Mouse (Mus musculus) kidney, embryonic 16.5 days (tissue): ENCODE measurements around the gene Syt1. TPM values are rescaled to one million over a fixed set of nuclear protein-coding genes. Genes with fewer than 3 reads are reported as not detected.

ENCODE experiments used
- ATAC-seq: fragments of 200-750 bp; cut with Nextera tagmentation; 2 replicates; pipeline ENCODE4 v1.8.0; 2017; ENCODE audit warnings: moderate TSS enrichment; ENCODE audit not compliant: low FRiP score, low TSS enrichment
- H3K27ac ChIP-seq: fragments of 300-500 bp; sonication (generic); 2 replicates; pipeline ENCODE4 v1.5.1; 2014; ENCODE audit warnings: low read length
- H3K27me3 ChIP-seq: fragments of 300-500 bp; sonication (generic); 2 replicates; pipeline ENCODE4 v1.6.1; 2014; ENCODE audit warnings: low read length, control low read depth, mixed read lengths; ENCODE audit not compliant: insufficient read depth
- H3K36me3 ChIP-seq: fragments of 300-500 bp; sonication (generic); 2 replicates; pipeline ENCODE4 v1.6.1; 2014; ENCODE audit warnings: low read length, control low read depth, mixed read lengths; ENCODE audit not compliant: insufficient read depth
- H3K4me1 ChIP-seq: fragments of 300-500 bp; sonication (generic); 2 replicates; pipeline ENCODE4 v1.6.1; 2014; ENCODE audit warnings: low read length, control low read depth, mixed read lengths; ENCODE audit not compliant: insufficient read depth
- H3K4me2 ChIP-seq: fragments of 300-500 bp; sonication (generic); replicated peaks from 2 replicates; pipeline ENCODE4 v1.6.1; 2014; ENCODE audit warnings: low read depth, low read length
- H3K4me3 ChIP-seq: fragments of 300-500 bp; sonication (generic); 2 replicates; pipeline ENCODE4 v1.5.1; 2014; ENCODE audit warnings: mild to moderate bottlenecking, low read length
- H3K9ac ChIP-seq: fragments of 300-500 bp; sonication (generic); replicated peaks from 2 replicates; pipeline ENCODE4 v1.6.1; 2014; ENCODE audit warnings: low read length
- H3K9me3 ChIP-seq: fragments of 300-500 bp; sonication (generic); 2 replicates; pipeline ENCODE4 v1.6.1; 2016; ENCODE audit warnings: low read length, control low read depth
- WGBS: fragments of 180-500 bp; shearing (Covaris S2); extraction: QIAGEN DNeasy Blood & Tissue Kit; methylation state at CpG from one replicate; pipeline ENCODE4 v1.1.7; 2014; 5-methylcytosine and 5-hydroxymethylcytosine counted together
- polyA plus RNA-seq: library from polyadenylated mRNA; unstranded; fragments of >200 nt; fragmentation: Nextera tagmentation; extraction: Ambion mirVana; gene quantifications from 2 replicates; pipeline ENCODE4 v1.2.1, GENCODE M21; 2015

Gene Syt1
- polyA plus RNA-seq, 1 experiment from 2014 or later = 1.2 TPM

- no peak overlapping the region for H3K4me2 ChIP-seq
- H3K27ac ChIP-seq = no peak overlapping the region
- WGBS = 79% methylated on average over 14 of the region's 14 CpGs
- H3K4me3 ChIP-seq = no peak overlapping the region
- no peak for ATAC-seq
- no peaks in the 10 kb centered on the region for H3K27me3 ChIP-seq
- no peaks in the 10 kb centered on the region for H3K4me1 ChIP-seq
- no peaks in the 10 kb centered on the region for H3K36me3 ChIP-seq
- no peaks in the 10 kb centered on the region for H3K9me3 ChIP-seq
- no peak overlapping the region for H3K9ac ChIP-seq
Observed at GRCm38 (mm10) chr10:108610057-108610644, 400.6 kb downstream of the Syt1 start.

DNA sequence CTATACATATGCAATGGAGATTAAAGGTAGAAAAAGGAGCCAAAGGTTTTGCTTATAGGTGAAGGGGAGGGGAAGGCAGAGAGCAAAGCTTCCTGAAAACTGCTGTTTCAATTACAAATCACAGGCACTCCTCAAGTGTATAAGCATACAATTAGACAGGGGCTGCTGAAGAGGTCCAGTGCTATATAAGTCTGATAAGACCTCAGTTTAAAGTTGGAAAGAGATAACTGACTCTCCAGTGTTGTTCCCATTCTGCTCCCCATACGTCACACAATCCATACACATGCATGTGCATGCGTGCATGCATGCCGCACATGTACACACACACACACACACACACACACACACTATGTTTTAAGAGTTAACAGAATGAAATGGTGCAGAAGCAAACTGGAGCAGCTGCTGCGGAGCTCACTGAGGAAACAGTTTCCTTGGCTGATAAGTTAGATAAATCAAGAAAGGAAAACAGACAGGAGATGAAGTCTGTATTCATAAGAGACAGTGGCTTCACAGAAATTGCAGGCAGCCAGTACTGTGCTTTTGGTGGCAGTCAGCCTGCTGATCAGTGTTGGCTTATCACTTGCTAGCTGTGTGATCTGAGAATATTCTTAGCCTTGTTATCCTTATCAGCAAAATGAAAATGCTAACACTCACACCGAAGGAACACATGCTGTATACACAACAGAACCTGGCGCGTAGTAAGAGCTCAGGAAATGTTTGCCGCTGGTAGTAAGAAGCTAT is 408.9 kb downstream of the Syt1 start:
- WGBS = 82% methylated on average over 8 of the region's 8 CpGs
- no peak for ATAC-seq
- no peak overlapping the region for H3K27ac ChIP-seq
- no peak overlapping the region for H3K4me2 ChIP-seq
- H3K36me3 ChIP-seq = no peaks in the 10 kb centered on the region
- no peaks in the 10 kb centered on the region for H3K4me1 ChIP-seq
- no peaks in the 10 kb centered on the region for H3K27me3 ChIP-seq
- no peak overlapping the region for H3K4me3 ChIP-seq
- no peak overlapping the region for H3K9ac ChIP-seq
- peaks cover 11% of the 10 kb centered on the region for H3K9me3 ChIP-seq

- no peaks in the 10 kb centered on the region for H3K27me3 ChIP-seq
- H3K4me2 ChIP-seq = no peak overlapping the region
- no peaks in the 10 kb centered on the region for H3K36me3 ChIP-seq
- no peaks in the 10 kb centered on the region for H3K4me1 ChIP-seq
- ATAC-seq = no peak
- H3K9ac ChIP-seq = no peak overlapping the region
- H3K27ac ChIP-seq = no peak overlapping the region
- H3K9me3 ChIP-seq = peaks cover 11% of the 10 kb centered on the region
- 81% methylated on average over 9 of the region's 9 CpGs for WGBS
- no peak overlapping the region for H3K4me3 ChIP-seq
Observed at GRCm38 (mm10) chr10:108600693-108601092, 410.1 kb downstream of the Syt1 start.

DNA sequence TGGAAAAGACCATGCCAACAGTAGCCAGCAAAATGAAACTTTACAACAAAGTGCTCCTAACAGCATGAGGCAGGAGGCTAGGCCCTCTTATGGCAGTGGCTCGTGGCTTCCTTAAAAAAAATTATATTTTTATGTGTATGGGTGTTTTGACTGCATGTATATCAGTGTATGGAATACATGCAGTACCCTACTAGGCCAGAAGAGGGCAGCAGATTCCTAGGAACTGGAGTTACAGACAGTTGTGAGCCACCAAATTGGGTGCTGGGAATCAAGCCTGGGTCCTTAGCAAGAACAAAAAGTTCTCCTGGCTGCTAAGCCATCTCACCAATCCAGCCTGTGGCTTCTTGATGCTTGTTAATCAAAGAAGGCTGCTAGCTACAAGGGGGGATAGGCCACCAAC is 413.4 kb downstream of the Syt1 start:
- WGBS = 83% methylated on average over 1 of the region's 1 CpGs
- no peak overlapping the region for H3K27ac ChIP-seq
- no peaks in the 10 kb centered on the region for H3K36me3 ChIP-seq
- H3K4me2 ChIP-seq = no peak overlapping the region
- peaks cover 11% of the 10 kb centered on the region for H3K9me3 ChIP-seq
- no peak overlapping the region for H3K9ac ChIP-seq
- ATAC-seq = no peak
- H3K4me3 ChIP-seq = no peak overlapping the region
- no peaks in the 10 kb centered on the region for H3K27me3 ChIP-seq
- H3K4me1 ChIP-seq = no peaks in the 10 kb centered on the region

- Histone ChIP-seq H3K4me3 (no peak overlapping the region), H3K27me3 (no peaks in the 10 kb centered on the region), H3K4me1 (no peaks in the 10 kb centered on the region), H3K27ac (no peak overlapping the region), H3K36me3 (no peaks in the 10 kb centered on the region), H3K9me3 (peaks cover 11% of the 10 kb centered on the region), H3K4me2 (no peak overlapping the region), H3K9ac (no peak overlapping the region)
- 57% methylated on average over 11 of the region's 11 CpGs for WGBS
- no peak for ATAC-seq
Observed at GRCm38 (mm10) chr10:108596162-108596927, 414.4 kb downstream of the Syt1 start.

DNA sequence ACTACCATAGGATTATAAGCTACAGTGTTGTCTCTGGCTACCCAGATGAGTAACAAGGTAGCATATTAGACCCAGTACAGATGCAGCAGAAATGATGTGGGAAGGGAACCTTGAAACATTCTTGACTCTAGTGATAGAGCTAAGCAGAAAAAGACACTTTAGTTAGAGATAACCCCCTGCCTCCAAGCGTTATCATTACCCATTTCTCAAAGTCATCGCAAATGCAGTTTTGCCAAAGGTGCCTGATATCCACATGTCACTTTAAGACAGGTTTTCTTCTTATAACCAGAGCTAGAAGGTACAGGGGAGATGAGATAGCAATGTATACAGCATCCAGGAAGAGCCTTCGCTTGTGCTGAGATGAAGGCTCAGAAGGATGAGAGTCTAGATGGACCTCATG is 421.4 kb downstream of the Syt1 start:
- Histone ChIP-seq H3K4me3 (no peak overlapping the region), H3K27ac (no peak overlapping the region), H3K9ac (no peak overlapping the region), H3K4me2 (no peak overlapping the region), H3K36me3 (no peaks in the 10 kb centered on the region), H3K4me1 (no peaks in the 10 kb centered on the region), H3K9me3 (no peaks in the 10 kb centered on the region), H3K27me3 (no peaks in the 10 kb centered on the region)
- 94% methylated on average over 3 of the region's 3 CpGs for whole genome bisulfite sequencing
- no peak for ATAC-seq

DNA sequence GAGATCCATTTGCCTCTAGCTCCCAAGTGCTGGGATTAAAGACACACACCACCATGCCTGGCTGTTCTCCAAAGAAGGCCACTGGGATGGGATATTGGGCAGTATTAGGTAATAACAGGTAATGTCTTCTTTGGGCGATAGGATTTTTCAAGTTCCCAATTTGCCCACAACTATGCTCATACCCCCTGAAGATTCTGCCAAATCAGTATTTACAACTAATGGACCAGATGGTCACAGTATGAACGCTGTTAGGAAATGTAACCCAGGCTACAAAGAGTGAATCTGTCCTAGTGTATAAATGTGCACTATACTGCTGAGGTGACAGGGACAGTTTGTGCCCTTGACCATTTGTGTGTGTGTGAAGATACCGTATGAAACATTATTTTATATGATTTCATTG is 421.9 kb downstream of the Syt1 start:
- no peak overlapping the region for H3K27ac ChIP-seq
- WGBS = 91% methylated on average over 3 of the region's 3 CpGs
- H3K27me3 ChIP-seq = no peaks in the 10 kb centered on the region
- H3K9ac ChIP-seq = no peak overlapping the region
- H3K4me2 ChIP-seq = no peak overlapping the region
- H3K36me3 ChIP-seq = no peaks in the 10 kb centered on the region
- ATAC-seq = no peak
- no peaks in the 10 kb centered on the region for H3K4me1 ChIP-seq
- no peaks in the 10 kb centered on the region for H3K9me3 ChIP-seq
- H3K4me3 ChIP-seq = no peak overlapping the region

- Histone ChIP-seq H3K27me3 (no peaks in the 10 kb centered on the region), H3K9ac (no peak overlapping the region), H3K9me3 (no peaks in the 10 kb centered on the region), H3K4me3 (no peak overlapping the region), H3K4me1 (no peaks in the 10 kb centered on the region), H3K27ac (no peak overlapping the region), H3K4me2 (no peak overlapping the region), H3K36me3 (no peaks in the 10 kb centered on the region)
- 79% methylated on average over 11 of the region's 11 CpGs for WGBS
- ATAC-seq = no peak
Observed at GRCm38 (mm10) chr10:108583694-108584093, 427.1 kb downstream of the Syt1 start.

- Histone ChIP-seq H3K36me3 (no peaks in the 10 kb centered on the region), H3K27ac (no peak overlapping the region), H3K9ac (no peak overlapping the region), H3K4me1 (no peaks in the 10 kb centered on the region), H3K4me3 (no peak overlapping the region), H3K9me3 (no peaks in the 10 kb centered on the region), H3K27me3 (no peaks in the 10 kb centered on the region), H3K4me2 (no peak overlapping the region)
- 92% methylated on average over 3 of the region's 3 CpGs for WGBS
- ATAC-seq = no peak
Observed at GRCm38 (mm10) chr10:108582397-108582730, 428.4 kb downstream of the Syt1 start.
